Mouse (Mus musculus) thymus, adult 2 months (tissue): ENCODE results near the gene Ptprs. TPM values are rescaled to one million over a fixed set of nuclear protein-coding genes. Genes with fewer than 3 reads are reported as not detected.

Experiments
- DNase-seq: peaks from one replicate; pipeline ENCODE4 v3.0.0; 2021
- H3K27ac ChIP-seq: fragments of 200-500 bp; 2 replicates; pipeline ENCODE4 v1.5.1; 2012; ENCODE audit warnings: low read length, control low read depth; ENCODE audit not compliant: control insufficient read depth, insufficient read depth
- H3K27me3 ChIP-seq: fragments of 200-500 bp; 2 replicates; pipeline ENCODE4 v1.6.1; 2012; ENCODE audit warnings: mild to moderate bottlenecking, low read length, moderate library complexity, mixed read lengths; ENCODE audit not compliant: control insufficient read depth, insufficient read depth
- H3K36me3 ChIP-seq: fragments of 200-500 bp; 2 replicates; pipeline ENCODE4 v1.6.1; 2012; ENCODE audit warnings: mild to moderate bottlenecking, low read length, moderate library complexity; ENCODE audit not compliant: control insufficient read depth, insufficient read depth
- H3K4me1 ChIP-seq: fragments of 200-500 bp; replicated peaks from 2 replicates; pipeline ENCODE4 v1.6.1; 2012; ENCODE audit warnings: low read length; ENCODE audit not compliant: control insufficient read depth, insufficient read depth
- H3K4me3 ChIP-seq: fragments of 200-500 bp; 2 replicates; pipeline ENCODE4 v1.5.1; 2012; ENCODE audit warnings: mild to moderate bottlenecking, low read length, control low read depth, moderate library complexity; ENCODE audit not compliant: control insufficient read depth, insufficient read depth
- CTCF ChIP-seq: fragments of 200-500 bp; IDR thresholded peaks from 2 replicates; pipeline ENCODE4 v1.5.1; 2012; ENCODE audit warnings: mild to moderate bottlenecking, control low read depth, low read length, moderate library complexity, borderline replicate concordance; ENCODE audit not compliant: control insufficient read depth, poor library complexity, insufficient read depth; ENCODE audit errors: extremely low read depth
- POLR2A ChIP-seq: fragments of 200-500 bp; IDR thresholded peaks from 2 replicates; pipeline ENCODE4 v1.6.1; 2012; ENCODE audit warnings: mild to moderate bottlenecking, low read length, control low read depth, moderate library complexity; ENCODE audit not compliant: control insufficient read depth, poor library complexity, insufficient read depth; ENCODE audit errors: extremely low read depth
- WGBS: fragments of 180-500 bp; shearing (Covaris S2); methylation state at CpG from one replicate; pipeline ENCODE4 v1.1.7; 2018; 5-methylcytosine and 5-hydroxymethylcytosine counted together
- polyA plus RNA-seq: library from polyadenylated mRNA; depleted of rRNA; stranded (reverse); fragments of >200 nt; gene quantifications from 2 replicates; pipeline ENCODE4 v1.2.3, GENCODE M21; 2012

Gene Ptprs
- polyA plus RNA-seq, 1 experiment: 235 TPM

- WGBS: 70% methylated on average over 22 of the region's 22 CpGs
- no peaks in the 10 kb centered on the region for H3K36me3 ChIP-seq
- DNase-seq: no peak
- TF ChIP-seq CTCF: no peak
- no peak for TF ChIP-seq POLR2A
- peaks cover 11% of the 10 kb centered on the region; the same call in 1 of the 2 replicates for H3K27me3 ChIP-seq
- no peak within 1 kb of the TSS for H3K27ac ChIP-seq
- H3K4me3 ChIP-seq: no peak within 1 kb of the TSS
- H3K4me1 ChIP-seq: peaks cover 6% of the 10 kb centered on the region
Observed at GRCm38 (mm10) chr17:56512310-56512709, 36.0 kb upstream of the Ptprs start, which contains the start of gene Znrf4. TSS of gene Znrf4 (minus strand) at chr17:56512431.

GRCm38 (mm10) chr17:56511707-56512090 is 35.4 kb upstream of the Ptprs start:
- peaks cover 10% of the 10 kb centered on the region for H3K4me1 ChIP-seq
- H3K27ac ChIP-seq: no peak overlapping the region
- peaks cover 11% of the 10 kb centered on the region; the same call in 1 of the 2 replicates for H3K27me3 ChIP-seq
- no peak for DNase-seq
- no peaks in the 10 kb centered on the region for H3K36me3 ChIP-seq
- 30% methylated on average over 29 of the region's 29 CpGs for WGBS
- no peak overlapping the region for H3K4me3 ChIP-seq
- no peak for TF ChIP-seq CTCF
- no peak for TF ChIP-seq POLR2A

- H3K27ac ChIP-seq: no peak overlapping the region
- H3K4me1 ChIP-seq: peaks cover 13% of the 10 kb centered on the region
- TF ChIP-seq POLR2A: no peak
- TF ChIP-seq CTCF: no peak
- no peak overlapping the region for H3K4me3 ChIP-seq
- H3K36me3 ChIP-seq: no peaks in the 10 kb centered on the region
- peaks cover 11% of the 10 kb centered on the region; the same call in 1 of the 2 replicates for H3K27me3 ChIP-seq
- WGBS: 12% methylated on average over 60 of the region's 60 CpGs
- DNase-seq: no peak
Observed at GRCm38 (mm10) chr17:56510970-56511706, 34.9 kb upstream of the Ptprs start.

GRCm38 (mm10) chr17:56510473-56510969 is 34.2 kb upstream of the Ptprs start:
- Histone ChIP-seq H3K4me1 (peaks cover 13% of the 10 kb centered on the region), H3K36me3 (no peaks in the 10 kb centered on the region), H3K27me3 (peaks cover 11% of the 10 kb centered on the region; the same call in 1 of the 2 replicates), H3K4me3 (no peak overlapping the region), H3K27ac (no peak overlapping the region)
- no peak for TF ChIP-seq CTCF
- no peak for DNase-seq
- WGBS: 29% methylated on average over 27 of the region's 27 CpGs

- Histone ChIP-seq H3K36me3 (no peaks in the 10 kb centered on the region), H3K27ac (no peak overlapping the region), H3K4me3 (no peak overlapping the region), H3K4me1 (peaks cover 13% of the 10 kb centered on the region), H3K27me3 (peaks cover 11% of the 10 kb centered on the region; the same call in 1 of the 2 replicates)
- TF ChIP-seq POLR2A: no peak
- no peak for TF ChIP-seq CTCF
- 33% methylated on average over 32 of the region's 37 CpGs for WGBS
- DNase-seq: no peak
Observed at GRCm38 (mm10) chr17:56509707-56510472, 33.6 kb upstream of the Ptprs start.

GRCm38 (mm10) chr17:56509021-56509640 is 32.8 kb upstream of the Ptprs start:
- peaks cover 11% of the 10 kb centered on the region; the same call in 1 of the 2 replicates for H3K27me3 ChIP-seq
- H3K4me3 ChIP-seq: no peak overlapping the region
- peaks cover 13% of the 10 kb centered on the region for H3K4me1 ChIP-seq
- H3K36me3 ChIP-seq: no peaks in the 10 kb centered on the region
- no peak overlapping the region for H3K27ac ChIP-seq
- TF ChIP-seq CTCF (no peak), POLR2A (no peak)
- no peak for DNase-seq
- 89% methylated on average over 10 of the region's 10 CpGs for whole genome bisulfite sequencing
